Mouse (Mus musculus) B cell, adult (primary cell): ENCODE data around the gene Fam181b. TPM values are rescaled to one million over a fixed set of nuclear protein-coding genes. Genes with fewer than 3 reads are reported as not detected.

Source experiments
- total RNA-seq: library from RNA; stranded (reverse); gene quantifications from 4 replicates; pipeline ENCODE4 v1.2.4, GENCODE M21; 2023; ENCODE audit not compliant: inconsistent age

Gene Fam181b
- not detected in 4 replicates for total RNA-seq

GRCm38 (mm10) chr7:93079785-93080730, at the start of gene Fam181b:
Fam181b (plus strand) TSS chr7:93079865.

Other genes starting within 250 kb of the Fam181b start
- 1.2 to 2.8 TPM (median 2.1 TPM) in 4 replicates for gene Ddias, start 205.6 kb upstream of the Fam181b start, total RNA-seq
- gene Prcp, start 205.4 kb upstream of the Fam181b start, total RNA-seq: 42.4 to 52.0 TPM (median 45.2 TPM) in 4 replicates